Mouse (Mus musculus): ENCODE results near the gene Cacng5. TPM values are rescaled to one million over a fixed set of nuclear protein-coding genes. Genes with fewer than 3 reads are reported as not detected.

The Cacng5 gene
- total and polyA plus RNA-seq, 2 experiments from 2014 or later, result 21.4 to 26.9 TPM

- Histone ChIP-seq H3K27me3 (ENCODE audit: insufficient read depth, low read length) (no peaks in the 10 kb centered on the region), H3K4me3 (ENCODE audit: low read length) (no peak overlapping the region)
- 84% methylated on average over 3 of the region's 3 CpGs for WGBS
These were observed 23.5 kb downstream of the Cacng5 start for GRCm38 (mm10) chr11:107891377-107891776.

DNA sequence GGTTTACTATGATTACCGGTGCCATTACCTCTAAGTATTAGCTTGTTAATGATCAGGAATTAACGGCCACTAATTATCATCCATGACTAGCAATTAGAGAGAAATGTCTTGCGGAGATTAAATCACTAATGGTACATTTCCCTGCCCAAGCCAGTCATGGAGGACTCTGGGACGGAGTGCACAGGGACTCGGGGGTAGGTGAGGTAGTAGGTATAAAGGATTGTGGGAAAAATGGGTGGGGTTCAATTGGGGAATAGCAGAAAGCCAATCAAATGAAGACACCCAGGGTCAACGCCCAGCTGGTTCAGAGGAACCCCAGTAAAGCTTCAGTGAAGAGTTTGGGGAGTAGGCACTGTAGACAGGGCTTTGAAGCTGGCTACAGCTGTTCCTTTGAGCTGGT, 27.5 kb downstream of the Cacng5 start:
- ATAC-seq (no peak), DNase-seq (ENCODE audit: low spot score) (no peak)
- no peak for TF ChIP-seq CTCF (IDR thresholded peaks at IDR 0.05; ENCODE audit: low read depth)
- H3K27me3 ChIP-seq (ENCODE audit: insufficient read depth, low read length), result no peaks in the 10 kb centered on the region
- H3K9ac ChIP-seq (replicated peaks; ENCODE audit: low read length), result no peak overlapping the region
- no peaks in the 10 kb centered on the region for H3K36me3 ChIP-seq (ENCODE audit: insufficient read depth, low read length)
- no peaks in the 10 kb centered on the region; the same call in 1 of the 2 replicates for H3K4me1 ChIP-seq (ENCODE audit: insufficient read depth, low read length)
- no peak overlapping the region for H3K4me3 ChIP-seq (ENCODE audit: low read length)
- H3K27ac ChIP-seq, result no peak overlapping the region
- no peaks in the 10 kb centered on the region for H3K9me3 ChIP-seq (ENCODE audit: low read length)
- no peak overlapping the region for H3K4me2 ChIP-seq (ENCODE audit: low read depth, low read length)
- 73% methylated on average over 6 of the region's 6 CpGs for WGBS

More at GRCm38 (mm10) chr11:107891377-107891776, 23.5 kb downstream of the Cacng5 start:
- peak; percentile 27 for TF ChIP-seq CTCF (IDR thresholded peaks at IDR 0.05; ENCODE audit: low read depth)
- no peak overlapping the region for H3K27ac ChIP-seq
- no peaks in the 10 kb centered on the region for H3K9me3 ChIP-seq (ENCODE audit: low read length)
- H3K36me3 ChIP-seq (ENCODE audit: insufficient read depth, low read length), result no peaks in the 10 kb centered on the region
- no peak for ATAC-seq
- no peak for DNase-seq (ENCODE audit: low spot score)
- no peak overlapping the region for H3K4me2 ChIP-seq (ENCODE audit: low read depth, low read length)
- H3K9ac ChIP-seq (replicated peaks; ENCODE audit: low read length), result no peak overlapping the region
- H3K4me1 ChIP-seq (ENCODE audit: insufficient read depth, low read length), result peaks cover 6% of the 10 kb centered on the region; the same call in 1 of the 2 replicates

- H3K4me1 ChIP-seq (ENCODE audit: insufficient read depth, low read length), result no peaks in the 10 kb centered on the region
- H3K27ac ChIP-seq, result no peak overlapping the region
- no peak for TF ChIP-seq CTCF (IDR thresholded peaks at IDR 0.05; ENCODE audit: low read depth)
- no peaks in the 10 kb centered on the region for H3K9me3 ChIP-seq (ENCODE audit: low read length)
- ATAC-seq, result peak; percentile 83
- no peak overlapping the region for H3K4me3 ChIP-seq (ENCODE audit: low read length)
- H3K4me2 ChIP-seq (ENCODE audit: low read depth, low read length), result no peak overlapping the region
- WGBS, result 53% methylated on average over 5 of the region's 5 CpGs
- DNase-seq (ENCODE audit: low spot score), result peak; percentile 54
- no peak overlapping the region for H3K9ac ChIP-seq (replicated peaks; ENCODE audit: low read length)
- no peaks in the 10 kb centered on the region for H3K27me3 ChIP-seq (ENCODE audit: insufficient read depth, low read length)
- no peaks in the 10 kb centered on the region; the same call in 1 of the 2 replicates for H3K36me3 ChIP-seq (ENCODE audit: insufficient read depth, low read length)
These were observed 38.0 kb downstream of the Cacng5 start for GRCm38 (mm10) chr11:107876840-107877239.

GRCm38 (mm10) chr11:107875861-107876494, 38.9 kb downstream of the Cacng5 start:
- TF ChIP-seq CTCF (IDR thresholded peaks at IDR 0.05; ENCODE audit: low read depth), result no peak
- H3K4me1 ChIP-seq (ENCODE audit: insufficient read depth, low read length), result no peaks in the 10 kb centered on the region
- DNase-seq (ENCODE audit: low spot score), result peak; percentile 61
- no peak overlapping the region for H3K4me3 ChIP-seq (ENCODE audit: low read length)
- peak; percentile 75 for ATAC-seq
- 48% methylated on average over 18 of the region's 18 CpGs for WGBS
- no peaks in the 10 kb centered on the region for H3K36me3 ChIP-seq (ENCODE audit: insufficient read depth, low read length)
- H3K4me2 ChIP-seq (ENCODE audit: low read depth, low read length), result no peak overlapping the region
- H3K9ac ChIP-seq (replicated peaks; ENCODE audit: low read length), result no peak overlapping the region
- no peak overlapping the region for H3K27ac ChIP-seq
- H3K9me3 ChIP-seq (ENCODE audit: low read length), result no peaks in the 10 kb centered on the region
- no peaks in the 10 kb centered on the region for H3K27me3 ChIP-seq (ENCODE audit: insufficient read depth, low read length)

DNA sequence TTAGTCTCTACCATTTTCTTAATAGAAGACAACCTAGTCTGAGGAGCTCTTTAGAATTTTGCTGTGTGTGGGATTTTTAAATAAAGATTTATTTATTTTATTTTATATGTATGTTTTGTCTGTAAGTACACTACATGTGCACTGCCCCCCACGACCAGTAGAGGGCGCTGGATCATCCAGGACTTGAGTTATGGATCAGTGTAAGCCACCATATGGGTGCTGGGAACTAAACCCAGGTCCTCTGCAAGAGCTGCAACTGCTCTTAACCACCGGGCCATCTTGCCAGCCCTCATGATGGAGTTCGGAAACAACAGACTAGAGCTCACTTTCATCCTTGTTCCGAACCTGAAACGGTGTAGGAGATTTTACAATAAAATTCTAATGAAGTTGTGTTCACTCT, 42.1 kb downstream of the Cacng5 start:
- H3K4me1 ChIP-seq (ENCODE audit: insufficient read depth, low read length), result no peaks in the 10 kb centered on the region; the same call in 1 of the 2 replicates
- H3K36me3 ChIP-seq (ENCODE audit: insufficient read depth, low read length), result no peaks in the 10 kb centered on the region
- DNase-seq (ENCODE audit: low spot score) (no peak), ATAC-seq (no peak)
- H3K4me2 ChIP-seq (ENCODE audit: low read depth, low read length), result no peak overlapping the region
- no peaks in the 10 kb centered on the region for H3K9me3 ChIP-seq (ENCODE audit: low read length)
- H3K4me3 ChIP-seq (ENCODE audit: low read length), result no peak overlapping the region
- no peaks in the 10 kb centered on the region for H3K27me3 ChIP-seq (ENCODE audit: insufficient read depth, low read length)
- H3K9ac ChIP-seq (replicated peaks; ENCODE audit: low read length), result no peak overlapping the region
- WGBS, result 68% methylated on average over 6 of the region's 6 CpGs
- TF ChIP-seq CTCF (IDR thresholded peaks at IDR 0.05; ENCODE audit: low read depth), result peak; percentile 37
- no peak overlapping the region for H3K27ac ChIP-seq

GRCm38 (mm10) chr11:107867509-107867908, 47.3 kb downstream of the Cacng5 start:
- Histone ChIP-seq H3K4me1 (ENCODE audit: insufficient read depth, low read length) (no peaks in the 10 kb centered on the region; the same call in none of the 2 replicates), H3K9ac (replicated peaks; ENCODE audit: low read length) (no peak overlapping the region), H3K4me3 (ENCODE audit: low read length) (no peak overlapping the region), H3K27ac (no peak overlapping the region), H3K36me3 (ENCODE audit: insufficient read depth, low read length) (no peaks in the 10 kb centered on the region), H3K4me2 (ENCODE audit: low read depth, low read length) (no peak overlapping the region), H3K27me3 (ENCODE audit: insufficient read depth, low read length) (no peaks in the 10 kb centered on the region), H3K9me3 (ENCODE audit: low read length) (no peaks in the 10 kb centered on the region)
- DNase-seq (ENCODE audit: low spot score) (no peak), ATAC-seq (no peak)
- WGBS, result 61% methylated on average over 8 of the region's 8 CpGs
- no peak for TF ChIP-seq CTCF (IDR thresholded peaks at IDR 0.05; ENCODE audit: low read depth)

DNA sequence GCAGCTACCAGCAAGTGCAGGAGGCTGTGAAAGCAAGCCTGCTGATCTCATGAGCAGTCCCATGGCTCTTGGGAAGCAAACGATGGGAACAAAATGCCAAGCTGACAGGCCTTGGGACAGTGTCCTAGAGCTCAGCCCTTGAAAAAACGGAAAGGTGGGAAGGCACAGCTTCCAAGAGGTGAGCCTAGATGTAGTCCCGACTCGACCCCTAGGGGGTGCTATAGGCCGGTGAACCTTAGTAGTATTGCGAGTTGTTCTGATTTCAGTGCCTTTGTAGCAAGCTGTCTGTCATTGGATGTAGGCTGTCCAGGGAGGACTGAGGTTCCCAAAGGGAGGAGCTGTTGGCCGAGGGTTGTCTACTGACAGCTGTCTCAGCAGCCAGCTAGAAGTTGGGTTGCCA, 49.7 kb downstream of the Cacng5 start:
- Histone ChIP-seq H3K4me3 (ENCODE audit: low read length) (no peak overlapping the region), H3K9me3 (ENCODE audit: low read length) (no peaks in the 10 kb centered on the region), H3K9ac (replicated peaks; ENCODE audit: low read length) (no peak overlapping the region), H3K4me1 (ENCODE audit: insufficient read depth, low read length) (peaks cover 7% of the 10 kb centered on the region), H3K36me3 (ENCODE audit: insufficient read depth, low read length) (no peaks in the 10 kb centered on the region), H3K27me3 (ENCODE audit: insufficient read depth, low read length) (no peaks in the 10 kb centered on the region), H3K4me2 (ENCODE audit: low read depth, low read length) (no peak overlapping the region), H3K27ac (no peak overlapping the region)
- ATAC-seq, result peak; percentile 64
- TF ChIP-seq CTCF (IDR thresholded peaks at IDR 0.05; ENCODE audit: low read depth), result peak; percentile 79
- peak; percentile 85 for DNase-seq (ENCODE audit: low spot score)
- 12% methylated on average over 7 of the region's 7 CpGs for WGBS

Data from hindbrain, postnatal 0 days (tissue).